Mouse (Mus musculus): ENCODE results near the gene Olfr1214. TPM values are rescaled to one million over a fixed set of nuclear protein-coding genes. Genes with fewer than 3 reads are reported as not detected.

The Olfr1214 gene
- not detected for total RNA-seq (2023)

DNA sequence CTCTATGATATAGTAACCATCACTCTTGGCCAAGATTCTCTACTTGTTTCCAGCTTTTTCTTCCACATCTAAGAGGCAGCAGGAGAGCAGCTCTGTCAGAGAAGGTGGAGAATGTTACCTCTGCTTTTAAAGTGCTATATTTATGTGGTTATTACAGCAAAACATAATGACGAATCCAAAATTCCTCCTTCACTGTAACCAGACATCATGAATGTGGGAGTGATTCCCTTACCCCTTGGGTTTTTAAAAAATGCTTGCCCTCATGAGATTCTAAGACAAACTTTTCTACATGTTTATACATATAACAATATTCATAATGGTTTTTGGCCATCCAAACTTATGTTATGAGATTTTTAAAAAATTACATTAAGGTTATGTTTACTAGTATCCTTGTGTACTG is at the start of gene Olfr1214:
Gene Olfr1214, minus strand, starts transcription at position 101 of the 400 bp plus-strand sequence.

DNA sequence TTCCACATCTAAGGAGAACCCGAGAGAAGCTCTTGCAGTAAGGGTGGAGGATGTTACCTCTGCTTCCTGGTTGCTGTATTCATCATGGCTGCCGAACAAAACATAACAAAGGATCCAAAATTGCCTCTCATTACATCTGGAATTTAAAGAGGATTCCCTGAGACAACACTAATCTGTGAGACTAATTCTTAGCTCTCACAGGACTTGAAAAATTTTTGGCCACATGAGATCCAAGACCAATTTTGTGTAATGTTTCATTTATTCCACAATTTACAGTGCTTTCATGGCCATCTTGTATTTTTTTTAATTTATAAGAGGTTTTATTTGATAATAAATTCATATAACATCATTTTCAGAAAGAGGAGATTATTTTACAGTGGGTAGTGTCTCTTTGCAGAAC is 39.5 kb upstream of the Olfr1214 start, which contains the start of gene Olfr1217:
Gene Olfr1217, minus strand, starts transcription at position 101 of the 400 bp plus-strand sequence.

GRCm38 (mm10) chr2:89018240-89018639 is 25.8 kb upstream of the Olfr1214 start, which contains the start of gene Olfr1216:
TSS of gene Olfr1216 (minus strand) at chr2:89018340.

DNA sequence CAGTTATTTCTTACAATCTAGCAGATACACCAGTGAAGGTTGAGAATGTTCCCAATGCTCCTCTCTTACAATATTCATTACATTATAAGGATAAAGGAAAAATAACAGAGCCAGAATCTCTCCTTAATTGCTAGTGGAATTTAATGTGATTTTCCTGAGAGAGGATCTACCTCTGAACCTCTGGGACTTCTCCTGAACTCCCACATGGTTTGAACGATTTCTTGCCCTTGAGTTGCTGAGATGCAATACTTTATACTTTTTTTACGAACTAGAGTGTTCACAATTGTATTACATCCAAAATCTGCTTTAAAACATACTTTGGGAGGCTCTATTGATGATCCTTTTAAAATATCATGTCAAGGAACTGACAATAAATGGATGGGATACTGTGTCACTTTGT is 14.4 kb upstream of the Olfr1214 start, which contains the start of gene Olfr1215:
Gene Olfr1215, minus strand, starts transcription at position 101 of the 400 bp plus-strand sequence.

DNA sequence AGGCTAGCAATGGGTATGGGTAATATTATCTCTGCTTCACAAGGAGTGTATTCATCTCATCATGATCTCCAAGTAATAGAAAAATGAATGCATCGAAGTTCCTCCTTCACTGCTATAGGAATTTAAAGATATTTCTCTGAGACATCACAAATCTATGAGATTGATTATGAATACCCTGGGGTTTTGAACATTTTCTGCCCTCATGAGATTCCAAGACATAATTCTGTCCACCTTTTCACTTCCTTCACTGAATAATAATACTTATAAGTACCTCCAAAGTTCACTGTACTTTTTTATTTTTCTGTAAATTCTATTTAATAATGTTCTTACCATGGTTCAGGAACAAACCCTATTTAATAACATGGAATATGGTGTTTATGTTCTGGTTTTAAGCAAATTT is 12.3 kb downstream of the Olfr1214 start, which contains the start of gene Gm13762:
Gene Gm13762, minus strand, starts transcription at position 101 of the 400 bp plus-strand sequence.

GRCm38 (mm10) chr2:88953669-88954068 is 38.8 kb downstream of the Olfr1214 start, which contains the start of gene Olfr1212:
TSS of gene Olfr1212 (plus strand) at chr2:88953969.

DNA sequence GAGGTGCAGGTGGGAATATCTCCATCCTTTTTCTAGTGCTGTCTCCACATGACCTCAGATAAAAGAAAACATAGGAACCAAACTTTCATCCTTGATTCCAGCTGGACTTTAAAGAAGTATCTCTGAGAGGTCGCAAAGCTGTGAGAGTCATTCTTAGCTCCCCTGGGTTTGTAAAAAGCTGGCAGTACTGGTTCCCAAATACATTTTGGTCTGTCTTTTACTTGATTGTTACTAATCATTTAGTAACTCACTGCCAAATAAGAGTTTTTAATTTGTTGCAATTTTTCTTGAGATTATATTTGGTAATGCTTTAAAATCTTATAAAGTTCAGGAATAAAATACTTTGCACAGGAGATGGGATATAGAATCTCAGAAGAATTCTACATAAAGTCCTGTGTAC is 54.4 kb downstream of the Olfr1214 start, which contains the start of gene Olfr1211:
Gene Olfr1211, minus strand, starts transcription at position 101 of the 400 bp plus-strand sequence.

Other genes with a start within 250 kb of the Olfr1214 start
- gene Olfr1198, start 241.3 kb downstream of the Olfr1214 start, total RNA-seq (2023): not detected
- not detected for gene Olfr1199, start 232.2 kb downstream of the Olfr1214 start, total RNA-seq (2023)
- gene Olfr1200, start 222.2 kb downstream of the Olfr1214 start, total RNA-seq (2023): not detected
- not detected for gene Olfr1201, start 199.6 kb downstream of the Olfr1214 start, total RNA-seq (2023)
- not detected for gene Olfr1202, start 178.2 kb downstream of the Olfr1214 start, total RNA-seq (2023)
- not detected for gene Olfr1205, start 162.9 kb downstream of the Olfr1214 start, total RNA-seq (2023)
- gene Olfr1204, start 143.4 kb downstream of the Olfr1214 start, total RNA-seq (2023): not detected
- not detected for gene Olfr1206, start 129.4 kb downstream of the Olfr1214 start, total RNA-seq (2023)
- not detected for gene Olfr1208, start 90.3 kb downstream of the Olfr1214 start, total RNA-seq (2023)
- not detected for gene Olfr1209, start 77.5 kb downstream of the Olfr1214 start, total RNA-seq (2023)
- not detected for gene Olfr1211, start 54.5 kb downstream of the Olfr1214 start, total RNA-seq (2023)
- gene Olfr1212, start 38.7 kb downstream of the Olfr1214 start, total RNA-seq (2023): not detected
- gene Gm13762, start 12.4 kb downstream of the Olfr1214 start, total RNA-seq (2023): not detected
- gene Olfr1215, start 14.3 kb upstream of the Olfr1214 start, total RNA-seq (2023): not detected
- not detected for gene Olfr1216, start 25.7 kb upstream of the Olfr1214 start, total RNA-seq (2023)
- not detected for gene Olfr1217, start 39.4 kb upstream of the Olfr1214 start, total RNA-seq (2023)
- gene Olfr1218, start 68.5 kb upstream of the Olfr1214 start, total RNA-seq (2023): not detected
- gene Olfr1219, start 90.9 kb upstream of the Olfr1214 start, total RNA-seq (2023): not detected
- gene Olfr1220, start 114.2 kb upstream of the Olfr1214 start, total RNA-seq (2023): not detected
- gene Olfr1221, start 124.6 kb upstream of the Olfr1214 start, total RNA-seq (2023): not detected
- not detected for gene Olfr1222, start 140.4 kb upstream of the Olfr1214 start, total RNA-seq (2023)
- gene Olfr1223, start 158.9 kb upstream of the Olfr1214 start, total RNA-seq (2023): not detected
- gene Olfr1224-ps1, start 171.4 kb upstream of the Olfr1214 start, total RNA-seq (2023): not detected
- gene Olfr1225, start 182.0 kb upstream of the Olfr1214 start, total RNA-seq (2023): not detected
- not detected for gene Olfr1226, start 207.4 kb upstream of the Olfr1214 start, total RNA-seq (2023)